Mouse (Mus musculus) spleen, adult 2 months (tissue): ENCODE results near the gene Smarca5. TPM values are rescaled to one million over a fixed set of nuclear protein-coding genes. Genes with fewer than 3 reads are reported as not detected.
A peak's percentile ranks its signal among the peaks of the same experiment; 100 is the strongest.

ENCODE experiments used
- DNase-seq, 2 experiments: peaks; one replicate each; pipeline versions ENCODE4 v3.0.0 to v3.0.0-alpha.2; 2012 to 2021; ENCODE audit warnings: low spot score in 2 of 2, low read depth in 1 of 2
- H3K27ac ChIP-seq: fragments of 200-500 bp; 2 replicates; pipeline ENCODE4 v1.5.1; 2012; ENCODE audit warnings: low read length, inconsistent platforms; ENCODE audit not compliant: insufficient read depth
- H3K27me3 ChIP-seq: fragments of 200-500 bp; 2 replicates; pipeline ENCODE4 v1.6.1; 2012; ENCODE audit warnings: mild to moderate bottlenecking, moderate library complexity, low read length, inconsistent platforms; ENCODE audit not compliant: control insufficient read depth, insufficient read depth
- H3K36me3 ChIP-seq: fragments of 200-500 bp; 2 replicates; pipeline ENCODE4 v1.6.1; 2012; ENCODE audit warnings: mild to moderate bottlenecking, low read length, inconsistent platforms; ENCODE audit not compliant: control insufficient read depth, insufficient read depth
- H3K4me1 ChIP-seq: fragments of 200-500 bp; 2 replicates; pipeline ENCODE4 v1.6.1; 2011; ENCODE audit warnings: inconsistent platforms; ENCODE audit not compliant: control insufficient read depth, insufficient read depth, insufficient read length
- H3K4me3 ChIP-seq: fragments of 200-500 bp; 2 replicates; pipeline ENCODE4 v1.5.1; 2011; ENCODE audit warnings: mild to moderate bottlenecking, inconsistent platforms; ENCODE audit not compliant: insufficient read depth, insufficient read length; ENCODE audit errors: extremely low read depth
- CTCF ChIP-seq: fragments of 200-500 bp; IDR thresholded peaks from 2 replicates; pipeline ENCODE4 v1.5.1; 2011; ENCODE audit warnings: mild to moderate bottlenecking, inconsistent platforms; ENCODE audit not compliant: insufficient read depth, insufficient read length, insufficient replicate concordance; ENCODE audit errors: extremely low read depth
- POLR2A ChIP-seq: fragments of 200-500 bp; IDR thresholded peaks from 2 replicates; pipeline ENCODE4 v1.6.1; 2011; ENCODE audit warnings: low read depth, low read length, inconsistent platforms
- WGBS: fragments of 180-500 bp; shearing (Covaris S2); methylation state at CpG from one replicate; pipeline ENCODE4 v1.1.7; 2018; 5-methylcytosine and 5-hydroxymethylcytosine counted together
- polyA plus RNA-seq: library from polyadenylated mRNA; depleted of rRNA; stranded (reverse); fragments of >200 nt; gene quantifications from 2 replicates; pipeline ENCODE4 v1.2.3, GENCODE M21; 2012

Gene Smarca5
- polyA plus RNA-seq, 1 experiment = 5.1 TPM

- Histone ChIP-seq H3K4me1 (peaks cover 4% of the 10 kb centered on the region; the same call in 1 of the 2 replicates), H3K27ac (no peak overlapping the region), H3K36me3 (peaks cover 22% of the 10 kb centered on the region), H3K27me3 (no peaks in the 10 kb centered on the region), H3K4me3 (no peak overlapping the region)
- TF ChIP-seq POLR2A = no peak
- no peak for TF ChIP-seq CTCF
- DNase-seq = no peak
These were observed 7.0 kb downstream of the Smarca5 start for GRCm38 (mm10) chr8:80732326-80732725.

GRCm38 (mm10) chr8:80714461-80714860, 24.8 kb downstream of the Smarca5 start:
- no peaks in the 10 kb centered on the region for H3K27me3 ChIP-seq
- peaks cover 29% of the 10 kb centered on the region for H3K36me3 ChIP-seq
- H3K4me1 ChIP-seq = no peaks in the 10 kb centered on the region
- H3K27ac ChIP-seq = no peak overlapping the region
- TF ChIP-seq POLR2A (no peak), CTCF (no peak)
- no peak overlapping the region for H3K4me3 ChIP-seq
- DNase-seq = no peak
- WGBS = 95% methylated on average over 1 of the region's 1 CpGs

GRCm38 (mm10) chr8:80710670-80711400, 28.5 kb downstream of the Smarca5 start:
- Histone ChIP-seq H3K36me3 (peaks cover 29% of the 10 kb centered on the region), H3K27me3 (no peaks in the 10 kb centered on the region), H3K4me1 (no peaks in the 10 kb centered on the region), H3K27ac (no peak overlapping the region), H3K4me3 (no peak overlapping the region)
- no peak for TF ChIP-seq POLR2A
- no peak for TF ChIP-seq CTCF
- 90% methylated on average over 4 of the region's 4 CpGs for WGBS
- DNase-seq = no peak

- peak in 1 of 2 experiments; percentile 35 for DNase-seq
- Histone ChIP-seq H3K27ac (no peak overlapping the region), H3K27me3 (no peaks in the 10 kb centered on the region), H3K4me3 (no peak overlapping the region), H3K36me3 (no peaks in the 10 kb centered on the region), H3K4me1 (no peaks in the 10 kb centered on the region)
- TF ChIP-seq CTCF (peak; percentile 52; the same call in 1 of the 2 replicates), POLR2A (no peak)
- 46% methylated on average over 4 of the region's 4 CpGs for WGBS
These were observed 51.2 kb downstream of the Smarca5 start for GRCm38 (mm10) chr8:80688141-80688540.

- no peaks in the 10 kb centered on the region for H3K36me3 ChIP-seq
- TF ChIP-seq CTCF = no peak
- TF ChIP-seq POLR2A = no peak
- H3K27ac ChIP-seq = no peak overlapping the region
- no peaks in the 10 kb centered on the region for H3K4me1 ChIP-seq
- 65% methylated on average over 5 of the region's 5 CpGs for WGBS
- no peak for DNase-seq
- no peak overlapping the region for H3K4me3 ChIP-seq
- H3K27me3 ChIP-seq = no peaks in the 10 kb centered on the region
These were observed 55.5 kb downstream of the Smarca5 start for GRCm38 (mm10) chr8:80683756-80684335.

GRCm38 (mm10) chr8:80682594-80682993, 56.7 kb downstream of the Smarca5 start:
- H3K27ac ChIP-seq = no peak overlapping the region
- TF ChIP-seq CTCF (no peak), POLR2A (no peak)
- no peaks in the 10 kb centered on the region for H3K4me1 ChIP-seq
- WGBS = 83% methylated on average over 5 of the region's 5 CpGs
- H3K27me3 ChIP-seq = no peaks in the 10 kb centered on the region
- no peak for DNase-seq
- no peak overlapping the region for H3K4me3 ChIP-seq
- H3K36me3 ChIP-seq = no peaks in the 10 kb centered on the region
